Mouse (Mus musculus): Measurements from ENCODE around the gene Eif4a3. TPM values are rescaled to one million over a fixed set of nuclear protein-coding genes. Genes with fewer than 3 reads are reported as not detected.
A peak's percentile ranks its signal among the peaks of the same experiment; 100 is the strongest.
"Not testable (repeated sequence)": the region's sequence is repeated elsewhere in the genome, so short reads cannot be mapped to it uniquely, and the experiment has no call there.

Gene Eif4a3
- total RNA-seq, 2 experiments from 2014 or later, result 42.1 to 51.6 TPM

DNA sequence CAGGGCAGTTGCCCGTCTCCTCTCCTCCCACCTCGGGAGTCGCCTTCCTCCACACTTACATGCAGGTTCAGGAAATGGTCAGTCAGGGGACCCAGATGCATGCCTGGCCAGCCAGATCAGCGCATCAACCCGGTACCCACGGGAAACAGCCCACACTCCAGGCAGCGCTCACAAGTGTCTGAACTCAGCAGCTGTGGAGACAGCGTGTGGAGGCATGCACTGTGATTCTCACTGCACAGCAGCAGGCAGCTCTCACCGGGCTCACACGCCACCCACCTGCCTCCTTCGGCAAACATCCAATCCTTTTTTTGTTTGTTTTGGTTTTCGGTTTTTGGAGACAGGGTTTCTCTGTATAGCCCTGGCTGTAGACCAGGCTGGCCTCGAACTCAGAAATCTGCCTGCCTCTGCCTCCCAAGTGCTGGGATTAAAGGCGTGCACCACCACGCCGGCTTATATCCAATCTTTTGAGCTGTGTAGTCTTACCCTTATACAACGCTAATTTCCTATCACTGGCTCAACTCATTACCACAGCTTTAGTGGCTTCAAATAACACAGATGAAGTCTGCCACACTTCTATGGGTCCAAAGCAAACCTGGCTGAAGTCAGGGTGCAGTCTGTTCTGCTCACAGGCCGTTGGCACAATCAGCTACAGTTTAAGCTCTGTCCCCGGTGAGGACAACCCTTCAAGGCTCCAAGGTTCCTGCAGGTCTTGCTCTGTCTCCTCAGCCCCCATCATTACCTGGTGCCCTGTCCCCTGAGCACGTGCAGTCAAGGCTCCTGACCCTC, 12.5 kb downstream of the Eif4a3 start:
- H3K4me3 ChIP-seq, result no peak overlapping the region
- no peak for DNase-seq
- intact Hi-C loops (cut with DNase I), result no loop called here
- H3K27ac ChIP-seq, result no peak overlapping the region
- TF ChIP-seq CTCF (IDR thresholded peaks at IDR 0.05), result no peak

DNA sequence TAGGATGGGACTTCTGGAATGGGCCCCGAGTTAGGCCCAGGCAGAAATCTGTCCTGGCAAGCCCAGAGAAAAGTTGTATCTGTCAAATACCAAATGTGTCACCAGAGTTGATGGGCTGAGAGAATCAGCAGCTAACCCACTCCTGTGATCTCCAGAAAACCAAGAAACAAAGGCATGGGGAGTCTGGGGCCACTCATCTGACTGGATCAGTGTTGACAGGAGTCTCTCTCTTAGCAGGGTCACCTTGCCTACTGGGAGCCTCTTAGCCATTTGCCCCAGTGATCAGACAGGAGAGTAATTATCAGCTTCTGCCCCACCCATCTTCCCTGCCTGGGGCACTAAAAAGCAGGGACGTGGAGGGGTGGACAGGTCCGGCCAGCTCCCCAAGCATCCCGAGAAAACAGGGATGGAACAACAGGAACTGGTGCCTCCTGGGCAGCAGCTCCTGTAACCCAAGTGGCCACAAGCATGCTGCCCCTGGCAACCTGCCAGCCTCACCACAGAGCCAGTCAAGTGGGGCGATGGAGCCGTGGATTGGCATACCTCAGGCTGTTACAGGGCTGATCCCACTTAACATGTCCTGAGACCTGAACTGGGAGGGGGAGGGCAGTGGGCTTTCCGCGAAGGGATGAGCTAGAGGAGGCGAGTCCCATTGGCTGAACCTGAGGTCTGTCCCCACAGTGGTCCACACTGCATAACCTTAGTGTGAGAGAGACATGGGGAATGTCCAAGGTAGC, 13.9 kb downstream of the Eif4a3 start:
- intact Hi-C loops (cut with DNase I), result no loop called here
- Histone ChIP-seq H3K4me3 (no peak overlapping the region), H3K27ac (no peak overlapping the region)
- TF ChIP-seq CTCF (IDR thresholded peaks at IDR 0.05), result no peak
- DNase-seq, result peak; percentile 62

DNA sequence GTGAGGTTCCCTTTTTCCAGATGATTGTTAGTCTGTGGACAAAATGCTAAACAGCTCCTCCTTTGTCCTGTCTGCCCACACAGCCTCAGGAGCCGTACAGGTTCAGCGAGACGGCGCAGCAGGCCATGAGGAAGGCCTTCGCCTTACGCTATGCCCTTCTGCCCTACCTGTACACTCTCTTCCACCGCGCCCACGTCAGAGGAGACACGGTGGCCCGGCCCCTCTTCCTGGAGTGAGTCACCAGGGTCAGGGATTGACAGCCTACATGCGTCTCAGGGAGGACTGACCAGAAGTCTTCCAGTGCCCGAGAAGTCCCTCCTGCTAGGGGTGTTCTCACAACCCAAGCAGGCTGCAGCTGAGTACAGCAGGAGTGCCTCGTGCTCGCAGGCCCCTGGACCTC, 18.9 kb downstream of the Eif4a3 start:
- intact Hi-C loops (cut with DNase I), result no loop called here
- Histone ChIP-seq H3K4me3 (no peak overlapping the region), H3K27ac (no peak overlapping the region)
- TF ChIP-seq CTCF (IDR thresholded peaks at IDR 0.05), result no peak
- DNase-seq, result no peak

DNA sequence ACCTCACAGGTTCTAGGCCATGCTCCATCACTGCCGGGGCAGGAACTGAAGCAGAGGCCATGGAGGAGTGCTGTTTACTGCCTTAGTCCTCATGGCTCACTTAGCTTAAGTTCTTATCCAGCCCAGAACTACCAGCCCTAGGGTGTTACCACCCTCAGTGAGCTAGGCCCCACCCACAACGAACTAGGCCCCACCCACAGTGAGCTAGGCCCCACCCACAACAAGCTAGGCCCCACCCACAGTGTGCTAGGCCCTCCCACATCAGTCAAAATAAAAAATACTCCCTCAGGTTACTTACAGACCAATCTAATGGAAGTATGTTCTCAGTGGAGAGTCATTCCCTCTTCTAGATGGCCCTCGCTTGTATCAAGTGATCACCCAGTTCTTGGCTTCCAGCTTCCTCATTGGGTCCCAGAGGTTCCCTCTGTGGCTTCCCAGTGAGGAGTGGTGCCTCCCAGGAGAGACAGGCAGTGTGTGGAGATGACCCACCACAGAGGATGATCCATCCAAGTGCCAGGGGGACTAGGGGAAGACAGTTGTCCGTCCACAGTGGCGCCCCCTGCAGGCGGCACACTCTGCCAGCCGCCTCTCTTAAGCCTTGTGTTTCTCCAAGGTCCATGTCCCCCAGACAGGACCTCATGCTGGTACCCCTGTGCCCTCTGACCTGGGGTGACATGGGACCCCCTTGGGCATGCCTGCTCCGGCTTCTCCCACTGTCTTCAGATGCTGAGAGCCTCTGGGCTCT, 26.5 kb downstream of the Eif4a3 start:
- DNase-seq, result no peak
- no peak overlapping the region for H3K4me3 ChIP-seq
- intact Hi-C loops (cut with DNase I), result no loop called here
- TF ChIP-seq CTCF (IDR thresholded peaks at IDR 0.05), result peak; percentile 53
- H3K27ac ChIP-seq, result no peak overlapping the region

DNA sequence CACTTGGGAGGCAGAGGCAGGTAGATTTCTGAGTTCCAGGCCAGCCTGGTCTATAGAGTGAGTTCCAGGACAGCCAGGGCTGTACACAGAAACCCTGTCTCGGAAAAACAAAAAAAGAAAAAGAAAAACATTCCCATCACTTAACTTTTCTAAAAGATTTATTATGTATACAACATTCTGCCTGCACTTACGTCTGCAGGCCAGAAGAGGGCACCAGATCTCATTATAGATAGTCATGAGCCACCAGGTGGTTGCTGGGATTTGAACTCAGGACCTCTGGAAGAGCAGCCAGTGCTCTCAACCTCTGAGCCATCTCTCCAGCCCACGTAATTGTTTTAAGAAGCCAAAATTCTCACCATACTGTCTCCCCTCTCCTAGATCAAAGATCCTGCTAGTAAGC, 27.4 kb downstream of the Eif4a3 start:
- intact Hi-C loops (cut with DNase I); H3K4me3 ChIP-seq; DNase-seq; H3K27ac ChIP-seq: not testable (repeated sequence)
- peak; percentile 65 for TF ChIP-seq CTCF (IDR thresholded peaks at IDR 0.05)

DNA sequence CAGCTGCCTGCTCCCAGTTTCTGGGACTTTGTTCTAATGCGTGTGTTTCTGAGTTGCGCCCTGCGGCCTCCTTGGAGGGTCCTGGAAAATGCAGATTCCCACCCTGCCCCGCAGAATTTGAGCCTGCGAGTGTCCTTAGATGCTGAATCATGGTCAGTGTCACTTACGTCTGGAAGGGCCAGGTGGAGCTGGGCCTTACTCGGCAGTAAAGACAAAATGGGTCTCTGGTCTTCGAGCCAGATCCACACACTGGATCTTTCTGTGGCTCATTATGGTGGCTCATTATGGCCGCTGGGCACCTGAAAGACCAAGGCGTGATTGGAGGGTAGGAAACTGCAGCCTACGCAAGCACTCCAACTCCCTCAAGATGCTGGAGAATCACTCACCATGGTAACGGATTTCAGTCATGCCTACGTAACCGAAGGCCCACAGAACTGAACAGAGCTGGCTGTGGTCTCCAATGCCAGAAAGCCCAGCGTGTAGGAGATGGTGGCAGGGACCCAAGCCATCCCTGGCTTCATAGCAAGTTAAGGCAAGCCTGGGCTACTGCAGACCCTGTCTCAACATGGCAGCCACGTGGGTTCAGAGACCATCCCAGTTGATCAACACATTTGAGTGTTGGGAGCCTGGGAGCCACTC, 31.2 kb downstream of the Eif4a3 start:
- H3K4me3 ChIP-seq, result peak overlapping the region; percentile 79
- intact Hi-C loops (cut with DNase I), result loop anchor here (2.0 kb wide), 1 partner anchor 30 kb away; no protein-coding TSS in a partner anchor
- peak overlapping the region; percentile 99 for H3K27ac ChIP-seq
- no peak for DNase-seq
- TF ChIP-seq CTCF (IDR thresholded peaks at IDR 0.05), result no peak

DNA sequence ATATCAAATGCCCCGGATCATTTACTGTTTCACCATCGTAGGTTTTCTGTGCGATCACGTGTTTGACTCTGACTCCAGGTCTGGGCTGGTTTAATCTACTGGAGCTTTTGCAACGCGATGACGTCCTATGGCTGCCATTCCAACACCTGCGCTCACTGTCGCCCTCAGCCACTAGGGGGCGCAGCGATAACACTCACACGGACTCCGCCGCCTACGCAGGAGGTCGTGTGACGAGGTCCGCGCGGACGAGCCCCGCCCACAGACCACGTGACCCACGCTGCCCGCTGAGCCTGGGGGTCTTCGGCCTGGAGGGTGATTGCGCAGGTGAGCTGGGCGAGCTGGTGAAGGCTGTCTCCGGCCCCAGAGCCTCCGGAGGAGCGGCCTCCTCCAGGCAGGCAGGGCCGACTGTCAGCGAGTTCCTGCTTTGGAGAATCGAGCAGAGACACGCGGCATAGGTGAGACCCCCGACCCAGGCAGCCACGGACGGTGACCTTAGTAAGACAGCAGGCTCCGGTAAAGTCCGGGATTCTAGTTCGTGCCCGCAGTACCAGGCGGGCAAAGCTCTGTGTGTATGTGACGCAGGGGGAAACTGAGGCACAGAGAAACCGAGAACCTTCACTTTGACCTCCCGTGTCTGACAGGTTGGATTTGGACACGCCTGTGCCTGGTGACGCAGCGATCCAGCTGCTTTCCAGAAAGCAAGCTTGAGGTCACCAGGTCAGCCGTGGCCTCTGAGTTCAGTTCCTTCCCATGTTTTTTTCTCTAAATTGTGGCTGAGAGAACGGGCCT, 31.9 kb downstream of the Eif4a3 start, which contains the start of gene Gaa:
Gene Gaa (plus strand): TSS at position 120 of the 789 bp plus-strand sequence.
- peak within 1 kb of the TSS; percentile 79 for H3K4me3 ChIP-seq
- intact Hi-C loops (cut with DNase I), result loop anchor here (2.0 kb wide), 1 partner anchor 31 kb away; no protein-coding TSS in a partner anchor
- peak; percentile 97 for DNase-seq
- H3K27ac ChIP-seq, result peak within 1 kb of the TSS; percentile 99
- no peak; the same call in none of the 2 replicates for TF ChIP-seq CTCF (IDR thresholded peaks at IDR 0.05)

DNA sequence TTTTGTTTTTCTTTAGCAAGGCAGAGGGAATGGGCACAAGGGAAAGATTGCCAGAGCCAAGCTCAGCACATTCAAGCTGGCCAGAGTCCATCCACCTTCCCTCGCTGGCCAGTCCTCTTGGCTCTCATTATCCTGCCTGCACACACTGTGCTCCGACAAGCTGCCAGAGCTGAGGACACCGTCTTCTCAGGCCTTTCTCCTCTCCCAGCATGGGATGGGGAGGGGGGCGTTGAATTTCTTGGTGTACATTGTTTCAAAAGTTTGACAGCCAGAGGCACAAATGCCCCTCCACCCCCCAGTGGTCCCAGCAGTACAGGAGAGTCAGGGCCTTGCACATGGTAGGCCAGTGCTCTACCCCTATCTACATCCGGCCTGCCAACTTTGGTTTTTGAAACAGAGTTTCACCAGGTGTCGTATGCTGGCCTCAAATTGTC, 32.6 kb downstream of the Eif4a3 start:
- intact Hi-C loops (cut with DNase I), result no loop called here
- DNase-seq, result peak; percentile 71
- Histone ChIP-seq H3K27ac (peak overlapping the region; percentile 99), H3K4me3 (peak overlapping the region; percentile 79)
- TF ChIP-seq CTCF (IDR thresholded peaks at IDR 0.05), result no peak

DNA sequence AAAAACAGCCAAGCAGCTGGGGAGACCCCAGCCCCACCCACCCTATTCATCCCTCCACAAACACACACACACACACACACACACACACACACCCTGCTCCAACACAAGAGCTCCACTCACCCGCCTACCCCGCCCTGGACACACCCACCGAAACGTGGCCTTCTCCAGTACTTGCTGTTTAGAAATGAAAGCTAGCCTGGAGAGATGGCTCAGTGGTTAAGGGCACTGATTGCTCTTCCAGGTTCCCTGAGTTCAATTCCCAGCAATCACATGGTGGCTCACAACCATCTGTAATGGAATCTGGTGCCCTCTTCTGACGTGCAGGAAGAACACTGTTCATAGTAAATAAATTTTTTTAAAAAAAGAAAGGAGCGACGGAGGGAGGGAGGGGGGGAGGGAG, 34.1 kb downstream of the Eif4a3 start:
- intact Hi-C loops (cut with DNase I), result no loop called here
- Histone ChIP-seq H3K4me3 (no peak overlapping the region), H3K27ac (no peak overlapping the region)
- no peak for TF ChIP-seq CTCF (IDR thresholded peaks at IDR 0.05)
- DNase-seq, result no peak

DNA sequence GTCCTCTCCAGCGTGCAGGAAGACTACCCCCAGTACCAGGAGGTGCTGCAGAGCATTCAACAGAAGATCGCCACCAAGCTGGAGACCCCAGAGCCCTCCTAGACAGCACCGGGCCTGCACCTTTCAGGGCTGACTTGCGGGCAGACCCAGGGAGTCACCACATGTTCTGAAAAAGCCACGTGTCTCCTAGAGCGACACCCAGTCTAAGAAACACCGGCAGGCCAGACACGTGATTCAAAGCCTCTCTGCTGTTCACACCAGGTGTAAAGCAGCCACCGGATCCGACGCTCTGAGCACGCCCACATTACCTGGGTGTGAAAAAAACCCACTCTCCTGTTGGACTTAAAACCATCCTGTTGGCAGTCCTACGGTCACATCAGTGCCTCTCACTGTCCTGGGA, 35.5 kb downstream of the Eif4a3 start:
- H3K27ac ChIP-seq, result no peak overlapping the region
- H3K4me3 ChIP-seq, result no peak overlapping the region
- TF ChIP-seq CTCF (IDR thresholded peaks at IDR 0.05), result no peak
- DNase-seq, result no peak
- intact Hi-C loops (cut with DNase I), result no loop called here

DNA sequence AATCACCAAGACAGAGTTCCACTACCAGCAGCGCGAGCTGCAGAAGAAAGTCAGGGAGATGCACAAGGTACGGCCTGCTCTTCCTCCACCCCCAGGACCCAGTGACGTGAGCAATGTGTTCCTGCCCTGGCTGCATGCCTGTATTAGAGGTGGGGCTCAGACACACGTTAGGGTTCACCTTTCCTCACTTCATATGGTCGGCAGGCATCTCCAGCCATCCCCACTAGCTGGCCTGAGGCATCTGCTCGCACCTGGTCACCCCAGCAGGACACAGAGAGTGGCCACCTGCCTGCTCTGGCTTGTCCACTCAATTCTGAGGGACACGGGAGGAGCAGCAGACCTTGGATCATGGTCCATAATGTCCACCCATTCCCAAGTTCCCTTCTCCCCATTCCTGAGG, 39.9 kb downstream of the Eif4a3 start:
- intact Hi-C loops (cut with DNase I), result no loop called here
- no peak for TF ChIP-seq CTCF (IDR thresholded peaks at IDR 0.05)
- DNase-seq, result no peak
- Histone ChIP-seq H3K27ac (no peak overlapping the region), H3K4me3 (no peak overlapping the region)
